Mouse (Mus musculus) midbrain, embryonic 16.5 days (tissue): ENCODE measurements around the gene Pan3. TPM values are rescaled to one million over a fixed set of nuclear protein-coding genes. Genes with fewer than 3 reads are reported as not detected.

ENCODE experiments used
- ATAC-seq: fragments of 200-750 bp; cut with Nextera tagmentation; 2 replicates; pipeline ENCODE4 v1.8.0; 2017; ENCODE audit warnings: moderate TSS enrichment
- H3K27ac ChIP-seq: fragments of 300-500 bp; sonication (generic); 2 replicates; pipeline ENCODE4 v1.5.1; 2014; ENCODE audit warnings: mild to moderate bottlenecking, low read length, mixed read lengths
- H3K27me3 ChIP-seq: fragments of 300-500 bp; sonication (generic); 2 replicates; pipeline ENCODE4 v1.6.1; 2014; ENCODE audit warnings: low read depth, low read length, mixed read lengths; ENCODE audit not compliant: control insufficient read depth, insufficient read depth
- H3K36me3 ChIP-seq: fragments of 300-500 bp; sonication (generic); 2 replicates; pipeline ENCODE4 v1.6.1; 2014; ENCODE audit warnings: mild to moderate bottlenecking, low read length, moderate library complexity, mixed read lengths; ENCODE audit not compliant: control insufficient read depth, insufficient read depth
- H3K4me1 ChIP-seq: fragments of 300-500 bp; sonication (generic); 2 replicates; pipeline ENCODE4 v1.6.1; 2014; ENCODE audit warnings: mild to moderate bottlenecking, low read length, mixed read lengths; ENCODE audit not compliant: control insufficient read depth, insufficient read depth
- H3K4me2 ChIP-seq: fragments of 300-500 bp; sonication (generic); 2 replicates; pipeline ENCODE4 v1.6.1; 2014; ENCODE audit warnings: mild to moderate bottlenecking, low read length, mixed read lengths
- H3K4me3 ChIP-seq: fragments of 300-500 bp; sonication (generic); 2 replicates; pipeline ENCODE4 v1.5.1; 2014; ENCODE audit warnings: low read depth, mild to moderate bottlenecking, low read length, moderate library complexity, mixed read lengths
- H3K9ac ChIP-seq: fragments of 300-500 bp; sonication (generic); 2 replicates; pipeline ENCODE4 v1.6.1; 2014; ENCODE audit warnings: low read depth, low read length, mixed read lengths
- H3K9me3 ChIP-seq: fragments of 300-500 bp; sonication (generic); replicated peaks from 2 replicates; pipeline ENCODE4 v1.6.1; 2014; ENCODE audit warnings: mild to moderate bottlenecking, low read length, mixed read lengths; ENCODE audit not compliant: control insufficient read depth, poor library complexity, severe bottlenecking
- WGBS: fragments of 180-500 bp; shearing (Covaris S2); extraction: QIAGEN DNeasy Blood & Tissue Kit; methylation state at CpG from one replicate; pipeline ENCODE4 v1.1.7; 2014; 5-methylcytosine and 5-hydroxymethylcytosine counted together
- polyA plus RNA-seq: library from polyadenylated mRNA; unstranded; fragments of >200 nt; fragmentation: Nextera tagmentation; extraction: Ambion mirVana; gene quantifications from 2 replicates; pipeline ENCODE4 v1.2.1, GENCODE M21; 2015

Pan3 gene
- 59.0 and 61.1 TPM in 2 replicates for polyA plus RNA-seq

- peak within 1 kb of the TSS; percentile 99 for H3K4me3 ChIP-seq
- H3K27ac ChIP-seq: peak within 1 kb of the TSS; percentile 98
- WGBS: under 1% methylated on average over 37 of the region's 51 CpGs
- H3K4me1 ChIP-seq: peaks cover 29% of the 10 kb centered on the region
- peak within 1 kb of the TSS; percentile 96 for H3K4me2 ChIP-seq
- no peaks in the 10 kb centered on the region for H3K36me3 ChIP-seq
- H3K27me3 ChIP-seq: no peaks in the 10 kb centered on the region
- peak; percentile 83 for ATAC-seq
- H3K9me3 ChIP-seq: no peaks in the 10 kb centered on the region
- peak within 1 kb of the TSS; percentile 96 for H3K9ac ChIP-seq
Measured at GRCm38 (mm10) chr5:147429535-147430305, at the start of gene Pan3. TSS of gene Pan3 (plus strand) at chr5:147430161.

- Histone ChIP-seq H3K4me2 (no peak overlapping the region), H3K4me1 (no peaks in the 10 kb centered on the region), H3K9me3 (no peaks in the 10 kb centered on the region), H3K9ac (no peak overlapping the region), H3K4me3 (no peak overlapping the region), H3K27ac (no peak overlapping the region), H3K36me3 (no peaks in the 10 kb centered on the region), H3K27me3 (no peaks in the 10 kb centered on the region)
- no peak for ATAC-seq
- WGBS: 93% methylated on average over 10 of the region's 10 CpGs
Measured at GRCm38 (mm10) chr5:147381396-147381795, 48.6 kb upstream of the Pan3 start.

- H3K27ac ChIP-seq: no peak overlapping the region
- WGBS: 91% methylated on average over 13 of the region's 13 CpGs
- no peak overlapping the region for H3K4me3 ChIP-seq
- no peaks in the 10 kb centered on the region for H3K36me3 ChIP-seq
- no peak overlapping the region for H3K4me2 ChIP-seq
- no peak overlapping the region for H3K9ac ChIP-seq
- ATAC-seq: no peak
- H3K9me3 ChIP-seq: no peaks in the 10 kb centered on the region
- no peaks in the 10 kb centered on the region for H3K4me1 ChIP-seq
- no peaks in the 10 kb centered on the region for H3K27me3 ChIP-seq
Measured at GRCm38 (mm10) chr5:147386865-147387264, 43.1 kb upstream of the Pan3 start.

GRCm38 (mm10) chr5:147388376-147389008, 41.5 kb upstream of the Pan3 start:
- WGBS: 83% methylated on average over 9 of the region's 9 CpGs
- H3K4me1 ChIP-seq: no peaks in the 10 kb centered on the region

GRCm38 (mm10) chr5:147389052-147389451, 40.9 kb upstream of the Pan3 start:
- 82% methylated on average over 5 of the region's 5 CpGs for WGBS
- Histone ChIP-seq H3K4me1 (no peaks in the 10 kb centered on the region), H3K27ac (no peak overlapping the region), H3K9ac (no peak overlapping the region), H3K9me3 (no peaks in the 10 kb centered on the region), H3K27me3 (no peaks in the 10 kb centered on the region), H3K36me3 (no peaks in the 10 kb centered on the region), H3K4me2 (no peak overlapping the region), H3K4me3 (no peak overlapping the region)
- no peak for ATAC-seq

More at GRCm38 (mm10) chr5:147388376-147389008, 41.5 kb upstream of the Pan3 start:
- ATAC-seq: no peak
- no peak overlapping the region for H3K9ac ChIP-seq
- no peaks in the 10 kb centered on the region for H3K9me3 ChIP-seq
- H3K4me2 ChIP-seq: no peak overlapping the region
- H3K4me3 ChIP-seq: no peak overlapping the region
- H3K27me3 ChIP-seq: no peaks in the 10 kb centered on the region
- H3K36me3 ChIP-seq: no peaks in the 10 kb centered on the region
- H3K27ac ChIP-seq: no peak overlapping the region

- no peak overlapping the region for H3K4me3 ChIP-seq
- no peak overlapping the region for H3K9ac ChIP-seq
- 55% methylated on average over 2 of the region's 2 CpGs for WGBS
- no peak overlapping the region for H3K4me2 ChIP-seq
- ATAC-seq: no peak
- no peaks in the 10 kb centered on the region for H3K9me3 ChIP-seq
- no peaks in the 10 kb centered on the region for H3K4me1 ChIP-seq
- H3K27me3 ChIP-seq: no peaks in the 10 kb centered on the region
- H3K27ac ChIP-seq: no peak overlapping the region
- no peaks in the 10 kb centered on the region for H3K36me3 ChIP-seq
Measured at GRCm38 (mm10) chr5:147390772-147391171, 39.2 kb upstream of the Pan3 start.

GRCm38 (mm10) chr5:147392667-147393213, 37.2 kb upstream of the Pan3 start:
- H3K27me3 ChIP-seq: no peaks in the 10 kb centered on the region
- H3K4me2 ChIP-seq: no peak overlapping the region
- no peak for ATAC-seq
- no peak overlapping the region for H3K27ac ChIP-seq
- H3K4me1 ChIP-seq: no peaks in the 10 kb centered on the region
- H3K9ac ChIP-seq: no peak overlapping the region
- H3K4me3 ChIP-seq: no peak overlapping the region
- 89% methylated on average over 12 of the region's 12 CpGs for WGBS
- H3K9me3 ChIP-seq: no peaks in the 10 kb centered on the region
- no peaks in the 10 kb centered on the region for H3K36me3 ChIP-seq

GRCm38 (mm10) chr5:147395050-147395449, 34.9 kb upstream of the Pan3 start:
- Histone ChIP-seq H3K9me3 (no peaks in the 10 kb centered on the region), H3K36me3 (no peaks in the 10 kb centered on the region), H3K9ac (no peak overlapping the region), H3K27me3 (peaks cover 15% of the 10 kb centered on the region), H3K27ac (no peak overlapping the region), H3K4me2 (no peak overlapping the region), H3K4me1 (no peaks in the 10 kb centered on the region), H3K4me3 (no peak overlapping the region)
- no peak for ATAC-seq
- 37% methylated on average over 1 of the region's 1 CpGs for WGBS
